Mouse (Mus musculus): ENCODE data around the gene Dnase2b. TPM values are rescaled to one million over a fixed set of nuclear protein-coding genes. Genes with fewer than 3 reads are reported as not detected.

Dnase2b gene
- polyA plus RNA-seq, 1 experiment from 2014 or later = not detected

- no peak for ATAC-seq (ENCODE audit: low FRiP score)
- WGBS = 63% methylated on average over 6 of the region's 6 CpGs
- no peak overlapping the region for H3K4me2 ChIP-seq (replicated peaks)
Measured at GRCm38 (mm10) chr3:146534986-146535385, 80.4 kb downstream of the Dnase2b start.

More at GRCm38 (mm10) chr3:146534986-146535385, 80.4 kb downstream of the Dnase2b start:
- no peaks in the 10 kb centered on the region for H3K27me3 ChIP-seq (ENCODE audit: control insufficient read depth, insufficient read depth, low read length)
- no peaks in the 10 kb centered on the region for H3K9me3 ChIP-seq (ENCODE audit: control insufficient read depth, low read length)
- H3K9ac ChIP-seq = no peak overlapping the region
- H3K36me3 ChIP-seq (replicated peaks; ENCODE audit: control insufficient read depth, insufficient read depth) = no peaks in the 10 kb centered on the region
- no peak overlapping the region for H3K4me3 ChIP-seq (replicated peaks; ENCODE audit: low read length)
- DNase-seq (ENCODE audit: low spot score) = no peak
- no peak overlapping the region for H3K27ac ChIP-seq
- no peaks in the 10 kb centered on the region for H3K4me1 ChIP-seq (replicated peaks; ENCODE audit: control insufficient read depth, insufficient read depth, low read length)

Other genes with a start within 250 kb of the Dnase2b start
- gene Ssx2ip, start 211.0 kb downstream of the Dnase2b start, polyA plus RNA-seq (2014; fragmentation: Nextera tagmentation; extraction: Ambion mirVana) = 16.8 and 20.5 TPM in 2 replicates
- 4.7 and 6.4 TPM in 2 replicates for gene Ctbs, start 165.8 kb downstream of the Dnase2b start, polyA plus RNA-seq (2014; fragmentation: Nextera tagmentation; extraction: Ambion mirVana)
- gene Spata1, start 115.8 kb downstream of the Dnase2b start, polyA plus RNA-seq (2014; fragmentation: Nextera tagmentation; extraction: Ambion mirVana) = 4.0 and 6.0 TPM in 2 replicates
- gene Gng5, start 115.8 kb downstream of the Dnase2b start, polyA plus RNA-seq (2014; fragmentation: Nextera tagmentation; extraction: Ambion mirVana) = 339 and 421 TPM in 2 replicates
- 35.4 and 40.7 TPM in 2 replicates for gene Rpf1, start 94.2 kb downstream of the Dnase2b start, polyA plus RNA-seq (2014; fragmentation: Nextera tagmentation; extraction: Ambion mirVana)
- not detected in 2 replicates for gene Uox, start 45.2 kb downstream of the Dnase2b start, polyA plus RNA-seq (2014; fragmentation: Nextera tagmentation; extraction: Ambion mirVana)
- not detected in 2 replicates for gene 4930503B20Rik, start 35.7 kb upstream of the Dnase2b start, polyA plus RNA-seq (2014; fragmentation: Nextera tagmentation; extraction: Ambion mirVana)
- gene Samd13, start 70.0 kb upstream of the Dnase2b start, polyA plus RNA-seq (2014; fragmentation: Nextera tagmentation; extraction: Ambion mirVana) = 0.24 and 0.50 TPM in 2 replicates
- 216 and 258 TPM in 2 replicates for gene Prkacb, start 197.4 kb upstream of the Dnase2b start, polyA plus RNA-seq (2014; fragmentation: Nextera tagmentation; extraction: Ambion mirVana)
- gene Ttll7, start 236.8 kb upstream of the Dnase2b start, polyA plus RNA-seq (2014; fragmentation: Nextera tagmentation; extraction: Ambion mirVana) = 8.8 and 10.2 TPM in 2 replicates

All from hindbrain, embryonic 14.5 days (tissue).